Mouse (Mus musculus) liver (tissue): ENCODE measurements around the gene I830077J02Rik.
"Not testable (repeated sequence)": the region's sequence is repeated elsewhere in the genome, so short reads cannot be mapped to it uniquely, and the experiment has no call there.

Source experiments
- DNase-seq: peaks from one replicate; pipeline ENCODE4 v3.0.0-alpha.2; 2020; ENCODE audit warnings: mixed read lengths

Gene I830077J02Rik

DNA sequence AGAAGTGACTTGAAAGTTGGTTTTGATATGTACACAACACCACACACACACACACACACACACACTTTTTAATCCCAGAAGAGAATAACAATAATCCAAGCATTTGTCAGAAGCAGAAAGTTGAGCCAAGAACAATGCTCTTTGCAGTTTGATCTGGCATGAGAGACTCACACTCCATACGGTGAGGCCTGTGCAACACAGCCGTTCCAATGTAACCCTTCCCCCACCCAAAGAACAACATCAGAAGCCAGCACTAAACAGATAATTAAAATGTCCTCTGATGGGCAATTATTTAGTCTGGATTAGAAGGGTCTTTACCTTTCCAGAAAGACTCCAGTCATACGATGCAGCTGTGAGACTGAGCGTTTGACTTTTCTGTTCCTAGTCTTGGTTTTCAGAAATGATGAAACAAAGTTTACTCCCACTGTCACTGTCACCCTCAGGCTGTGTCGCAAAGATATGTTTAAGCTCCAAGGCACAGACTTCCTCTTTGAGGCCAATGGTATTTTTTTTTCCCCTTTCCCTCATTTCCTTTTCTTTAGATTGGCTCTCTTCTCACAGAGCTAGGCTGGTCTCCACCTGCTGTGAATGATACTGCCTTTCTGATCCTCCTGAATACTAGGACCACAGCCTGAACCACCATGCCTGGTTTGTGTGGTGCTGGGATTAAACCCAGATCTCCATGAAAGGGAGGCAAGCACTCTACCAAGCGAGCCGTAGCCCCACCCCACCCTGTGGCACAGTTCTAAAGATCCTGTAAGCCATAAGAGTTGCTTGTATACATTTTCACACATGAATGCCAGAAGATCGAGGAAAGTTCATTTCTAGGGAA lies at the start of gene I830077J02Rik:
Gene I830077J02Rik (minus strand): TSS at position 425 of the 832 bp plus-strand sequence.
- DNase-seq: no peak

DNA sequence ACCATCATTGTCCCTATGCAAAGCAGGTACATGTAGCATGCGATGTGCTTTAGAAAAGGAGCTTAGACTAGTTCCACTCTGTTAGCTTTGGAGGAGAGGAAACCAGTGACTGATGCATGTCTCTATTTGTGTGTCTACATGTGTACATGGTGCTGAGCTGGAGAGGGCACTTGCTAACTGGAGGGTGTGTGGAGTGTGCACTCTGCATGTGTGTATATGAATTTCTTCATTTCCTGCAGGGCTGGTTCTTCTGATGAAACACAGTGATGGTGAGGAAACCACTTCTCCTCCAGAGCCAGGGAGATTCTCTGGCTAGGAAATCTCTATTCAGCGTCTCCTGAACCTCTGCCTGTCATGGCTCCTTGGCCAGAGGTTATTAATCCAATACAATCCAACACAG lies 41.7 kb upstream of the I830077J02Rik start:
- no peak for DNase-seq

DNA sequence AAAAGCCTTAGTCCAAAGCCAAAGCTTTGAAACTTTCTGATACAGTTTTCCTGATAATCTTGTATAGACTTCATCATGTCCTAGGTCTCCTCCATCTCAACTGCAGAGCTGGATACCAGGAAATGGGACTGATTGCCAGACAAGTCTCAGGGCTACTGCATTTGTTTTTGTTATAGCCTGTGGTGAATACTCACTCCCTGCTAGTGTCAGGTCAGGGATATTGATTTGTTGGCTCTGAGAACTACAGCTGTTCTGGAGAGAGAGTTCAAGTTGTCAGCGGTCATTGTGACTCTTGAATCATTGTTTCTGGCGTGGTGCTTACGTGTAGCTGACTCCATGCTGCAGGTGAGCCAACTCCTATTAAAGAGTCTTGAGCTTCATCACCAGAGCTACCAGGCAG lies 40.9 kb upstream of the I830077J02Rik start, which contains the start of gene Ovgp1:
Gene Ovgp1 (plus strand): TSS at position 301 of the 400 bp plus-strand sequence.
- DNase-seq: no peak

DNA sequence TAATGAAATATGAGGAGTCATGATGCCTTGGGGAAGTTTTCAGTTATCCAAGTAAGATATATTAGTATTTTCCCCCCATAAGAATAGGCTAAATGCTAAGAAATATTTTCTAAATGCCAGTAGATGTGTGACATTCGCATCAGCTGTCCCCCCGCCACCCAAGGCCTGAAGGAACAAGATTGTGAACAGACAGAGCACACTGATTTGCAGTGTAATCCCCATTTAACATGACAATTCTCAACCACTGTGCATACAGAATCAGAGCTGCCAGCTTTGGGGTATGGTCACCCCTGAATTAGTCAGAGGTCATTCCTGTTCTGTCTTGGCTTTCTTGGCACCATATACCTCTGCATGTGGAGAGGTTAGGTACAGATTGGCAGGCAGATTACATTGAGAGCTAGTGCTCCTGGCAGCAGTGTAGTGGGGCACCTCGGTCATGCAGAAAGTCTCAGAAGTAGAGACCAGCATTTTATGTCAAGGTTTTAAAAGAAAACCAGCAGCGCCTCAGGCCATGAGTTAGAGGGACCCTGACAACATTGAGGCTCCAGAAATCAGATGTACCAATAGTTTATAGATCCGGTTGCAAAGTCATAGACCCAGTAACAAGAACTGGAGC lies 39.5 kb upstream of the I830077J02Rik start:
- DNase-seq: no peak

DNA sequence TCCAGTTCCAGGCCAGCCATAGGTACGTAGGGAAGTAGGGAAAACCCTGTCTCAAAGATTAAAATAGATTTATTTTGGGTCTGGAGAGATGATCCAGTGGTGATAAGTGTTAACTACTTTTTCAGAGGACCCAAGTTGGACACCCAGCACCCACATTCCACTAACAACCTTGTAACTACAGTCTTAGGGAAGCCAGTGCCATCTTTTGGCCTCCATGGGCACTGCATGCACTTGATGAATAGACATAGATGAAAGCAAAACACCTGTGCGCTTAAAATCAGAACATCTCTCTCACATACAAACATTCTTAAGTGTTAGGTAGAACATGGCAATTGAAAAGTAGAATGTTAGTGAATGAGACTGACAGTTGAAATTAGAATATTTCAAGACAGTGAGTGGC lies 28.2 kb upstream of the I830077J02Rik start:
- DNase-seq: no peak

DNA sequence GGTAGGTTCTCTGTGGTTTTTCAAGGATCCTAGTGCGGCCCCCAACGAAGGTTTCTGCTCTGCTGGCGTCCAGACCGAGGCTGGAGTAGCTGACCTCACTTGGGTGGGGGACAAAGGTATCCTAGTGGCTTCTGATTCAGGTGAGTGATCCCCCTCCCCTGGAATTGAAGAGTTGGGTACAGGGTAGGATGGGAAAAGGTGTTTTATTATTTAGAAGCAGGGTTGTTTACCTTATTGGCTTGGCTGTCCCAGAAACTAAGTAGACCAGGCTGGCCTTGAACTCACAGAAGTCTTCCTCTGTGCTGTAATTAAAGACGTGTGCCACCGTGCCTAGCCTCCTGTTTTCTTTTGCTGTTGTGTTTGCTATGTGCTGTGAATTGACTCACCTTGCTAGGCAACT lies 27.5 kb upstream of the I830077J02Rik start, which contains the start of gene Atp5f1:
Gene Atp5f1 (minus strand): TSS at position 101 of the 400 bp plus-strand sequence.
- DNase-seq: no peak

DNA sequence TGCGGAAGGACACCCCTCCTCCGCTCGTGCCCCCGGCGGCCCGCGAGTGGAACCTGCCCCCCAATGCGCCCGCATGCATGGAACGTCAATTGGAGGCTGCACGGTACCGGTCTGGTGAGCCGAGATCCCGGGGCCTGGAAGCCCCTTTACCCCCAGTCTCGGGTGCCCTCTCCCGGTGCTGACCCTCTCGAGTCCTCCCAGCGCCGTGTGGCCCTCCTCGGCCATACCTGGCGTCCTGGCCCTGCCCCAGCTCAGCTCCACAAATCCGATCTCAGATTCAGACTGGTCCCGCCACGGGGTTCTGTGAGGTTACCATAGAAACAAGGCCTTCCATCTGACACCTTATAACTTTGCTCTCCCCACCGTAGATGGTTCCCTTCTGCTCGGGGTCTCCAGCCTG lies 27.1 kb upstream of the I830077J02Rik start:
- DNase-seq: peak; percentile 29

DNA sequence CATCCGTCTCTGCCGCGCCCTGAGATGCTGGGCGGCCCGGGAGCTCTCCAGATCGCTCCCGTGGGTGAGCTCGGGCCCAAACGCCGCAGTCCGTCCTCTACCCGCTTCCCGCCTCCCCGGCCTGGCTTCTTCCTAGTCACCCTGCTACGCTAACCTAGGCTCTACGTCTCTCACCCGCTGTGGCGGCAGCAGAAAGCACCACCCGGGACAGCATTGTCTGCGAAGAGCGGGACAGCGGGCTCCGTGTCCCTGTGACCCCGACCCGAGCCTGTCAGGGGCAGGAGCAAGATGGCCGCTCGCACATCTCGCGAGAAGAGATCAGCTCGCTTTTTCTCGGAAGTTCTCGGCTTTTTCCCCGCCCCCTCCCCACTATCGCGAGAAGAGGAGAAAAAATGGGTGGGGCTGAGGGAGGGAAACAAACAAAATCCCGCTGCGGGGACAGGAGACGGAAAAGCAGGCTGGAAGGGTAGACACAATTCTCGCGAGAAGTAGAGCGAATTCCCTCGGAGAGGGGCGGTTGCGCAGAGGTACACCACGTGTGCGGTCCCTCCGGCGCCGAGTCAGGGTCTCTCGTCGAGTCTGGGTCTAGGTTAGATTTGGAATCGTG lies 26.6 kb upstream of the I830077J02Rik start, which contains the start of gene Wdr77:
Gene Wdr77 (plus strand): TSS at position 396 of the 607 bp plus-strand sequence.
- DNase-seq: peak; percentile 99

DNA sequence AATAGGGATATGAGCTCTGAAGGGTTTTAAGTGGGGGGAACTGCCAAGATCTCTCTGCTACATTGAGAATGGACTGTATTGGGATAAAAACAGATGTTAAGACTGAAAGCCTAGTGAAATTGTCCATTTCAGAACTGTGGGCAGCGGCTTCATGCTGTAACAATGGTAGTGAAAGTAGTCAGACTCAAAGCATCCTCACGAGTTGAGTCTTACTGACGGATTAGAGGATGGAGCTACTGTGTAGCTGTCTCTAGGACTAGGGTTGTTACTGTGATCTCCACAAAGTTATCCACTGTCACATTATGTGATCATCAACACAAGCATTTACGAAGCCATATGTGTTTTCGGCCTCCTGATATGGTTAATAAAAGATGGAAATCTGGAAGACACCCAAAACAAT lies 25.7 kb upstream of the I830077J02Rik start:
- DNase-seq: no peak

DNA sequence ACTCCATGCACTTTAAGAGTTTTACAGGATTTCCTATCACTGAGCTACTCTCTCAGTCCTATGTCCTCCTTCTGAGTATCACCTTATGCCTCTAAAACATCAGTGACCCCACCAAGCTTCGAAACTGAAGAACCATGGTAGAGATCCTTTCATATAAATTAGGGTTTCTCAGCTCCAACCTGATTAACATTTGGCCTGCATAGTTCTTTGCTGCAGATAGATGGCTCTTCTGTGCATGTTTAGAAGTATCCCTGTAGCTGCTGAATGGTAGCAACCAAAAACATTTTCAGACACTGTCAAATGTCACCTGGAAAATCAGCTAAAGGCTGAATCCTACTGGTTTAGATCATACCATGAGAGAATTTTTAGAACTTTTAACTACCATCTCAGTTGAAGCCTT lies 24.8 kb upstream of the I830077J02Rik start:
- no peak for DNase-seq

DNA sequence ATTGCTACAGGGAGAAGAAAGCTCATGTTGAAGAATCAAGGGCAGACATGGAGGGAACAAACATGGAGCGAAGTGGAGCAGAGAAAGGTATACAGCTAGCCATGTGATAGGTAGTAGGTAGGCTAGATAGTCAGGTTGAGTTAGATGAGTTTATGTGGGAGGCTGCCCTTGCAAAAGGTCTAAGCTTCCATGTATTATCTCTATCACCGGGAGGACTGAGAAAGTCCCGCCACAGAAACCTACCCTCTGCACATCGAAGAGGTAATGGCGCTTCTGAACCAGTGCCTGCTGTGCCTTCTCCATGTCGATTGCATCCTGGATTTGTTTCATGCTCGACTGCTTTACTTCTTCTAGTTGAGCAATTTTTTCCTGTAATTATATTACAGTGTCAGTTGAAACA lies 18.9 kb upstream of the I830077J02Rik start:
- no peak for DNase-seq

DNA sequence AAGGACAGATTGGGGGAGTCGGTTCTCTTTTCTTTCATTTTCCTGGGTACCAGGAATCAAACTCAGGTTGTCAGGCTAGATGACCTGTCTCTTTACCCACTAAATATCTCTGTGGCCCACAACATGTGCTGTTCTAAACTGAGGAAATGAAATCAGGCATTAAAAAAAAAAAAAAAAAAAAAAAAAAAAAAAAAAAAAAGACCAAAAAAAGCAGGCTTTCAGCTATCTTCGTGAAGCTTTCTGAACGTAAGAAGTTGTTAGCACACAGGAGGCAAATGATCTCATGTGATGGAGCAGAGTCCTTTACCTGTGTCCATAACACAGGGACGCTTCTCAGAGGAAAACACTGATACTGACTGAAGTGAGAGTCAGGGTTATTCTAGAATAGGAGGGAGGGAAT lies 3.6 kb upstream of the I830077J02Rik start:
- DNase-seq: no peak

DNA sequence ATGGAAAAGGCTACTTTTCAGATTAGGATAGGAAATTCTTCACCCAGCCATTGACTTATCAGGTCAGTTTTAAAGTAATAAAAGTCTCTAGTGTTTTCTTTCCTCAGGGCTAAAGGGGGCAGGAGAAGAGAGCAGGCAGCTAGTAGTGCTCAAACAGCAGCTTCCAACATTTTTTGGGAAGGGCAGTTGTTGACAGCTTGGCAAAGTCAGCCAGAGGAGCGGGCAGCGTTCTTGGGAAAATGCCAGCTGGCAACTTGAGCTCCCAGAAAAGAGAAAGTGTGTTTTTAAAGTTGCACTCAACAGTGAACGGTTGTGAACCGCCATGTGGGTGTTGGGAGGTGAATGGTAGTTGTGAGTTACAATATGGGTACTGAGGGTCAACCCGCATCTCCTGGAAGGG lies 2.6 kb upstream of the I830077J02Rik start:
- no peak for DNase-seq

DNA sequence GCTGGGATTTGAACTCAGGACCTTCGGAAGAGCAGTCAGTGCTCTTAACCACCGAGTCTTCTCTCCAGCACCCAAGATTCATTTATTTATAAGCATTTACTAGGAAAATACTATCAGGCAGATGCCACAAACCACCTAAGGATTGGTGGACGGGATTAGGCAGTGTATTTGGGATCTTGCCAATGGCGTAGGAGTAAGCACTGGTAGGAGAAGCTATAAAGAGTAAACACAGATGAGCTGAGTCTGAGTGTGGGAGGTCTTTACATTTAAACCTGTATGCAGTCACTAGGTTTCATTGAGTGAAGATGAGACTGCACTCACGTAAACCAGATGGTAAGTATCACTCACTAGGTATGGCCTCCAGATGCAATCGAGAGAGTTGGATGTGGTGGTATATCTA lies 1.5 kb upstream of the I830077J02Rik start:
- no peak for DNase-seq

DNA sequence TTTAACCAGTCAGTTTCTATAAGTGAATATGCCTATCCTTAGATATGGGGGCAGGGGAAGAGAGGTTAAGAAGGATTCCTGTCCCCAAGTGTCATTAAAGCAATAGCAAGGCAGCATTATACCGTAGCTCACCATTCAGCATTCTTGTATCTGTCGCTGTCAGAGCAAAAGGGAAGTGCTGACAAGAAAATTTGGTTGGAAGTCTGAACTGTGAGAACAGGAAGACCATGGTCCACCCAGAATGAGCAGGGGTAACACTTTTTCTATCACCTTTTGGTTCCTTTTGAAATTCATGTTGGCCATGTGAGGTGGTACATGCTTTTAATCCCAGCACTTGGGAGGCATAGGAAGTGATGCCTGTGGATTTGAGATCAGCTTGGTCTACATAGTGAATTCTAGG lies 1.4 kb downstream of the I830077J02Rik start:
- no peak for DNase-seq

DNA sequence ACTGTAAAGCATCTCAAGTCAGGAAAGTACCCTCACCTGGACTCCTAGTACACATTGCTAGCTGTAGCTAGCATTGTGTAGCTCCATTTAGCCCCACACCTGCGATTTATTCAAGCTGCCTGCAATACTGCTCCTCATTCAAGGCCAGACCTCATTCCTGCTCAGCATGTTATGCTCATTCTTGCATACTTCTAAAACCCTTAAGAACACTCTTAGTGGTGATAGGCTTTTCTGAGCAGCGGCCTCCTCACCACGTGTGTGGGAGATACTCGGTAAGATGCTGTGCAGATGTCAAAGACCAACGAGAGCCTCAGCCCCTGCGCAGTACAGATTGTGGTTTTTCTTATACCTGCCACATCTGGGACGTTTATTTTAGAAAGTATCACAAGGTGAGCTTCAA lies 2.6 kb downstream of the I830077J02Rik start:
- no peak for DNase-seq

DNA sequence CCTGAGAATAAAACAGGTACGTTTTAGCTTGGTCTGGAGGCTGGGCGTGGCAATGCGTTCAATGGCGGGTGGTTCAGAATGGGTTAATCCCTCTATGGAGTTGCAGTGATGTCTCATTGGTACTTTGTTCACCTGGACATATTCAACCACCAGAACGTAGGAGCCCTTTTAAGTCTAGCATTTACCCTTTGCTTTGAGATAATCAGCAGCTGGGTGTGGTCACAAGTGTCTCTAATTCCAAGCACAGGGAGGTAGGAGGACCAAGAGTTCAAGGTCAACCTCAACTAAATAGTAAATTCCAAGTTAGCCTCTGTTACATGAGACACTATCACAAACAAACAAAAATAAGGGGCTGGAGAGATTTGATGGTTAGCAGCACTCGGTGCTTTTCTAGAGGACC lies 3.7 kb downstream of the I830077J02Rik start:
- no peak for DNase-seq

DNA sequence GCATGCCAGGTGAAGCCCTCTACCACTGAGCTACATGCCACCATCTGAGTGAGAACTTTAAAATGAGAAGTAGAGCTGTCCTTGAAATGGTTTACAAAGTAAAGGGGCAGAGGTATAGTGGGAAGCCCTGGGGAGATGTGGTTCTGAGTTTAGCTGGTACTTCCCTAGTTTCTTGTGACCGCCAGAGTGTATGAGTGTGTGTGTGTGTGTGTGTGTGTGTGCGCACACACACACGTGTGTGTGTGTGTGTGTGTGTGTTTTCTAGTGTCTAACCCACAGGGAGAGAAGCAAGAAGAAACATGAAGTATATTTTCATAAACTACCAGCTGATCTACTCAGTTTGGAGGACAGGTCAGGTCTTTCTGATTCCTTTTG lies 4.3 kb downstream of the I830077J02Rik start:
- DNase-seq: no peak

DNA sequence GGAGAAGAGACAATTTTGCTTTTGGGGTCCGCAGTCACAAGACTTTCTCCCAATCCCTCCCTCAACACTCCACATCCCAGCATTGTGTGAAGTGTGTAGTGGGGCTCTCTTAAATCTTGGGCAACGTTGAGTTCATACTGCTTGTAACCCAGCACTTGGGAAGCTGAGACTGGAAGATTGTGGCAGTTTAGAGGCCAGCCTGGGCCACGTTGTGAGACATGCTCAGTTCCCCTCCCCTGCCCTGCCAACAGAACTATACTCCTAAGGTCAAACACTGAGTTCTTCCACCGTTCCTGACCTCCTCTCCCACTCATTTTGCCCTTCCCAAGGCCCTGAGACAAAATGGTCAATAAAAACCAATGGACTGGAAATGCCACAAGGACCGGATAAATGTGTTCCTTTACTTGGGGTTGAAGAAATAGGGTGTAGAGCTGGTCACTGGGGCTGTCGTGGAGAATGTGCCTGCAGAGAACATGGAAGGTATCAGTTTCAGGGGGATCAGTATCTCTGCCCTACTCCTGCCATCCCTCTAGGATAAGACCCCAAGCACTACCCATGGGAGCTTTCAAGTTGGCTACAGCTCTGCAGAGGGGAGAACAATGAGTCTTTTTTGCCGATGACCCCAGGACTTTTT lies 4.8 kb downstream of the I830077J02Rik start:
- DNase-seq: no peak

DNA sequence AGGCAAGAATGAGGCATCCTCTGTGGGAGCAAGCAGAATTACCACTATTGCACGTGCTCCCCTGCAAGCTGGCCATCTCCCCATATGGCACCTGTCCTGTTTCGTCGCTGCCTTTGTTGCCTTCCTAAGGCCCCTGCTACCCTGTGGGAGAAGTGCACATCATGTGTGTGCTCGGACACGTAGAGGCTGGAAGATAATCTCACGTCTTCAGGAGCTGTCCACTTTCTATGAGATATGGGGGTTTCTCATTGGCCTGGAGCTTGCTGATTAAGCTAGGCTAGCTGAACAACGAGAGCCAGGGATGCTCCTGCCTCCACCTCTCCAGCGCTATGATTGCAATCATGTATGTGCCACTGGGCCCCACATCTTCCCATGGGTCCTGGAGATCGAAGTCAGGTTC lies 7.8 kb downstream of the I830077J02Rik start:
- DNase-seq: peak; percentile 13

DNA sequence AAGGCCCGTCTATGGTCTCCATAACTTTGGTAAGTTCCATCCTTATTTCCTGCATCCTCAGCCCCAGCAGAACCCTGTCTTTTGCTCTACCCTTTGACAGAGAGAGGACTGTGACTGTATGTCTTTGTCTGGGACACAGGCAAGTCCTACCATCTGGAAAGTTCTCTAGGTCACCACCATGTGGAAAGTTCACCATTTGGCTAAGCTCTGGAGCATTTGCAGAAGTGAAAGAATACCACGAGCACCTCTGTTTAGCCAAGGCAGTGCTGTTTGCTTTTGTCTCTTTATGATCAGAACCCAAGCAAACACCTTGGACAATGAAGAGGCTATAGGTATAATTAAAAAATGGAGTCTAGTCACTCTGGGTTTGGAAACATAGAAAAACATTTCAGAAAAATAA lies 10.5 kb downstream of the I830077J02Rik start:
- no peak for DNase-seq

DNA sequence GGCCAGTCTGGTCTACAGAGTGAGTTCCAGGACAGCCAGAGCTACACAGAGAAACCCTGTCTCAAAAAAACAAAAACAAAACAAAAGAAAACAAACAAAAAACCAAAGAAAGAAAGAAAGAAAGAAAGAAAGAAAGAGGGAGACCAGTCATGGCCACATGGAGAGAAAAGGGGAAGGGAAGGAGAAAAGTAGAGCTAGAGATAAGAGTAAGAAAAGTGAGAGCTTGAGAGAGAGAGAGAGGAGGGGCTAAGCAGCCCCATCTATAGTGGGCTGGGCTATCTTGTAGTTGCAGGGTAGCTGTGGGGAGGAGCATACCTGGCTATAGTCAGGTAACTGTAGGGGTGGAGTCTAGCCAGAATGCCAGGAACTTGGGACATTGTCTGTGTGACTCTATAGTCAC lies 11.7 kb downstream of the I830077J02Rik start:
- not testable (repeated sequence) for DNase-seq

DNA sequence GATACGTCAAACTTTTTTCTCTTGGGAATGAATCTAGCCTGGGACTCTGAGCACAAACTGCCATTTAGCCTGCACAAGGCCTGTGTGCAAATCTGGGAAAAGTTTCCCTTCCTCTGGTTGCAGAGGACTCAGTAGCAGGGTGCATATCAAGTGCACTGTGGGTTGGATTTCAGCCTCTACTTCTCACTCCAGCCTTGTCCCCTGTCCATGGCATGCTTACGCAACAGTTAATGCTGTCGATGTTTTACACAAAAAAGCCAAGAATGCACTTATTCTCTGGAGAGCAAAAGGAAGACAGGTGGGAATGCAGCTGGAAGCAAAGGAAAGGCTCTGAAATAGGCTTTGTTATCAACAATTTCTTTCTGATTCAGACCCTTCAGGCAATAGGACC lies 14.1 kb downstream of the I830077J02Rik start:
- DNase-seq: no peak
